Mouse (Mus musculus): ENCODE measurements around the gene Atp5c1. TPM values are rescaled to one million over a fixed set of nuclear protein-coding genes. Genes with fewer than 3 reads are reported as not detected.

Gene Atp5c1
- polyA plus RNA-seq (2014; fragmentation: Illumina TruSeq; extraction: RNeasy Lipid Tissue Mini Kit (QIAGEN cat#74804)) = 603 TPM

GRCm38 (mm10) chr2:10080310-10081010 is at the start of gene Atp5c1, which contains the start of gene Kin:
Atp5c1 (minus strand) TSS chr2:10080510.
Kin (plus strand) TSS chr2:10080593.

GRCm38 (mm10) chr2:10048461-10048860 is 31.8 kb downstream of the Atp5c1 start, which contains the start of gene Taf3:
Taf3 (minus strand) TSS chr2:10048596.

Other genes with a start within 250 kb of the Atp5c1 start
- gene 4930412O13Rik, start 199.3 kb downstream of the Atp5c1 start, polyA plus RNA-seq (2014; fragmentation: Illumina TruSeq; extraction: RNeasy Lipid Tissue Mini Kit (QIAGEN cat#74804)) = not detected
- not detected for gene 9230102O04Rik, start 191.0 kb downstream of the Atp5c1 start, polyA plus RNA-seq (2014; fragmentation: Illumina TruSeq; extraction: RNeasy Lipid Tissue Mini Kit (QIAGEN cat#74804))
- 1.4 TPM for gene Gata3, start 190.5 kb downstream of the Atp5c1 start, polyA plus RNA-seq (2014; fragmentation: Illumina TruSeq; extraction: RNeasy Lipid Tissue Mini Kit (QIAGEN cat#74804))
- gene Taf3, start 31.9 kb downstream of the Atp5c1 start, polyA plus RNA-seq (2014; fragmentation: Illumina TruSeq; extraction: RNeasy Lipid Tissue Mini Kit (QIAGEN cat#74804)) = 17.8 TPM
- 28.5 TPM for gene Kin, start 83 bp upstream of the Atp5c1 start, polyA plus RNA-seq (2014; fragmentation: Illumina TruSeq; extraction: RNeasy Lipid Tissue Mini Kit (QIAGEN cat#74804))
- gene Itih2, start 50.9 kb upstream of the Atp5c1 start, polyA plus RNA-seq (2014; fragmentation: Illumina TruSeq; extraction: RNeasy Lipid Tissue Mini Kit (QIAGEN cat#74804)) = 46.4 TPM
- 381 TPM for gene Itih5, start 73.1 kb upstream of the Atp5c1 start, polyA plus RNA-seq (2014; fragmentation: Illumina TruSeq; extraction: RNeasy Lipid Tissue Mini Kit (QIAGEN cat#74804))